Mouse (Mus musculus) liver, postnatal 0 days (tissue): Measurements from ENCODE around the gene Soga1.

ENCODE experiments used
- CTCF ChIP-seq: sonication (generic); IDR thresholded peaks from 2 replicates; pipeline ENCODE4 v1.5.1; 2016; ENCODE audit warnings: antibody characterized with exemption, low read depth
- EP300 ChIP-seq: IDR thresholded peaks from 2 replicates; pipeline ENCODE4 v1.6.1; 2016; ENCODE audit warnings: antibody characterized with exemption, low read depth, mild to moderate bottlenecking

- TF ChIP-seq CTCF (peak; percentile 49), EP300 (no peak)
Observed at GRCm38 (mm10) chr2:157078793-157079700, at the start of gene Soga1.
